Mouse (Mus musculus) limb, embryonic 10.5 days (tissue): ENCODE measurements around the gene Itgb7. TPM values are rescaled to one million over a fixed set of nuclear protein-coding genes. Genes with fewer than 3 reads are reported as not detected.

Experiments used
- DNase-seq: peaks from one replicate; pipeline ENCODE4 v3.0.0-alpha.2; 2017; ENCODE audit warnings: low spot score
- H3K27ac ChIP-seq: fragments of 300-500 bp; sonication (generic); 2 replicates; pipeline ENCODE4 v1.5.1; 2016; ENCODE audit warnings: mild to moderate bottlenecking
- H3K27me3 ChIP-seq: fragments of 300-500 bp; sonication (generic); 2 replicates; pipeline ENCODE4 v1.6.1; 2016; ENCODE audit warnings: low read depth, mild to moderate bottlenecking; ENCODE audit not compliant: poor library complexity, severe bottlenecking
- H3K36me3 ChIP-seq: fragments of 300-500 bp; sonication (generic); 2 replicates; pipeline ENCODE4 v1.6.1; 2016; ENCODE audit warnings: mild to moderate bottlenecking, moderate library complexity
- H3K4me1 ChIP-seq: fragments of 300-500 bp; sonication (generic); 2 replicates; pipeline ENCODE4 v1.6.1; 2016
- H3K4me3 ChIP-seq: fragments of 300-500 bp; sonication (generic); 2 replicates; pipeline ENCODE4 v1.5.1; 2016; ENCODE audit warnings: mild to moderate bottlenecking, moderate library complexity
- H3K9me3 ChIP-seq: fragments of 300-500 bp; sonication (generic); replicated peaks from 2 replicates; pipeline ENCODE4 v1.6.1; 2016; ENCODE audit warnings: mild to moderate bottlenecking
- WGBS: fragments of 180-500 bp; shearing (Covaris S2); methylation state at CpG from one replicate; pipeline ENCODE4 v1.1.7; 2016; 5-methylcytosine and 5-hydroxymethylcytosine counted together
- polyA plus RNA-seq: library from polyadenylated mRNA; unstranded; fragments of >200 nt; fragmentation: Nextera tagmentation; extraction: Ambion mirVana; gene quantifications from 2 replicates; pipeline ENCODE4 v1.2.1, GENCODE M21; 2016

The Itgb7 gene
- polyA plus RNA-seq, 1 experiment from 2014 or later: 1.5 TPM

GRCm38 (mm10) chr15:102210816-102211215 lies 20.9 kb downstream of the Itgb7 start:
- Histone ChIP-seq H3K36me3 (peaks cover 98% of the 10 kb centered on the region), H3K4me1 (peaks cover 1% of the 10 kb centered on the region), H3K27me3 (no peaks in the 10 kb centered on the region), H3K9me3 (no peaks in the 10 kb centered on the region), H3K27ac (no peak overlapping the region), H3K4me3 (no peak overlapping the region)
- 96% methylated on average over 4 of the region's 4 CpGs for WGBS
- no peak for DNase-seq

GRCm38 (mm10) chr15:102209114-102209513 lies 22.6 kb downstream of the Itgb7 start:
- WGBS: 87% methylated on average over 8 of the region's 8 CpGs
- H3K36me3 ChIP-seq: peaks cover 96% of the 10 kb centered on the region

GRCm38 (mm10) chr15:102208092-102208561 lies 23.6 kb downstream of the Itgb7 start:
- H3K9me3 ChIP-seq: no peaks in the 10 kb centered on the region
- no peaks in the 10 kb centered on the region for H3K27me3 ChIP-seq
- H3K4me1 ChIP-seq: peaks cover 19% of the 10 kb centered on the region
- peaks cover 86% of the 10 kb centered on the region for H3K36me3 ChIP-seq
- WGBS: 89% methylated on average over 9 of the region's 9 CpGs
- H3K27ac ChIP-seq: no peak overlapping the region
- no peak overlapping the region for H3K4me3 ChIP-seq
- no peak for DNase-seq

More at GRCm38 (mm10) chr15:102209114-102209513, 22.6 kb downstream of the Itgb7 start:
- H3K9me3 ChIP-seq: no peaks in the 10 kb centered on the region
- DNase-seq: no peak
- H3K27me3 ChIP-seq: no peaks in the 10 kb centered on the region
- no peak overlapping the region for H3K27ac ChIP-seq
- H3K4me1 ChIP-seq: peaks cover 18% of the 10 kb centered on the region
- no peak overlapping the region for H3K4me3 ChIP-seq

- Histone ChIP-seq H3K9me3 (no peaks in the 10 kb centered on the region), H3K27ac (no peak overlapping the region), H3K4me3 (no peak overlapping the region), H3K4me1 (peaks cover 26% of the 10 kb centered on the region), H3K27me3 (no peaks in the 10 kb centered on the region), H3K36me3 (peaks cover 79% of the 10 kb centered on the region)
- DNase-seq: no peak
- 91% methylated on average over 3 of the region's 3 CpGs for WGBS
Observed at GRCm38 (mm10) chr15:102207351-102207750, 24.4 kb downstream of the Itgb7 start.

GRCm38 (mm10) chr15:102205779-102206178 lies 26.0 kb downstream of the Itgb7 start:
- Histone ChIP-seq H3K36me3 (peaks cover 64% of the 10 kb centered on the region), H3K27me3 (no peaks in the 10 kb centered on the region), H3K9me3 (no peaks in the 10 kb centered on the region), H3K4me1 (peaks cover 27% of the 10 kb centered on the region), H3K27ac (peak overlapping the region; percentile 30; the same call in 1 of the 2 replicates), H3K4me3 (peak overlapping the region; percentile 82)
- DNase-seq: no peak
- 88% methylated on average over 8 of the region's 8 CpGs for WGBS

- 77% methylated on average over 19 of the region's 19 CpGs for WGBS
- H3K9me3 ChIP-seq: no peaks in the 10 kb centered on the region
- no peak for DNase-seq
- H3K4me1 ChIP-seq: peaks cover 27% of the 10 kb centered on the region
- peaks cover 62% of the 10 kb centered on the region for H3K36me3 ChIP-seq
- peak within 1 kb of the TSS; percentile 99 for H3K27ac ChIP-seq
- peak within 1 kb of the TSS; percentile 82 for H3K4me3 ChIP-seq
- no peaks in the 10 kb centered on the region for H3K27me3 ChIP-seq
Observed at GRCm38 (mm10) chr15:102204674-102205505, 26.9 kb downstream of the Itgb7 start, which contains the start of gene Csad. Csad (minus strand) TSS chr15:102204724.

- Histone ChIP-seq H3K36me3 (peaks cover 59% of the 10 kb centered on the region), H3K27me3 (no peaks in the 10 kb centered on the region)
Observed at GRCm38 (mm10) chr15:102203835-102204381, 27.8 kb downstream of the Itgb7 start.

GRCm38 (mm10) chr15:102202971-102203834 lies 28.5 kb downstream of the Itgb7 start, which contains the start of gene Zfp740:
Zfp740 (plus strand) TSS chr15:102203249.
- H3K9me3 ChIP-seq: no peaks in the 10 kb centered on the region
- H3K27ac ChIP-seq: peak within 1 kb of the TSS; percentile 99
- peaks cover 27% of the 10 kb centered on the region for H3K4me1 ChIP-seq
- H3K36me3 ChIP-seq: peaks cover 55% of the 10 kb centered on the region
- DNase-seq: peak; percentile 98
- H3K27me3 ChIP-seq: no peaks in the 10 kb centered on the region
- peak within 1 kb of the TSS; percentile 82 for H3K4me3 ChIP-seq
- WGBS: 1% methylated on average over 64 of the region's 68 CpGs

More at GRCm38 (mm10) chr15:102203835-102204381, 27.8 kb downstream of the Itgb7 start:
- Histone ChIP-seq H3K27ac (peak overlapping the region; percentile 99), H3K9me3 (no peaks in the 10 kb centered on the region), H3K4me1 (peaks cover 27% of the 10 kb centered on the region), H3K4me3 (peak overlapping the region; percentile 82)
- WGBS: under 1% methylated on average over 34 of the region's 72 CpGs
- no peak for DNase-seq

GRCm38 (mm10) chr15:102198841-102199240 lies 32.9 kb downstream of the Itgb7 start:
- Histone ChIP-seq H3K36me3 (peaks cover 21% of the 10 kb centered on the region), H3K27ac (no peak overlapping the region), H3K27me3 (no peaks in the 10 kb centered on the region), H3K4me3 (no peak overlapping the region), H3K4me1 (peaks cover 8% of the 10 kb centered on the region), H3K9me3 (no peaks in the 10 kb centered on the region)
- DNase-seq: no peak
- WGBS: 85% methylated on average over 4 of the region's 4 CpGs

- Histone ChIP-seq H3K36me3 (peaks cover 16% of the 10 kb centered on the region), H3K4me1 (peaks cover 5% of the 10 kb centered on the region; the same call in 1 of the 2 replicates), H3K4me3 (no peak overlapping the region), H3K9me3 (no peaks in the 10 kb centered on the region), H3K27ac (no peak overlapping the region), H3K27me3 (no peaks in the 10 kb centered on the region)
- WGBS: 85% methylated on average over 4 of the region's 4 CpGs
- no peak for DNase-seq
Observed at GRCm38 (mm10) chr15:102195373-102195772, 36.4 kb downstream of the Itgb7 start.

- Histone ChIP-seq H3K4me3 (no peak overlapping the region), H3K36me3 (peaks cover 11% of the 10 kb centered on the region), H3K27me3 (no peaks in the 10 kb centered on the region), H3K4me1 (peaks cover 5% of the 10 kb centered on the region; the same call in 1 of the 2 replicates), H3K27ac (no peak overlapping the region), H3K9me3 (no peaks in the 10 kb centered on the region)
- WGBS: 90% methylated on average over 4 of the region's 4 CpGs
- DNase-seq: no peak
Observed at GRCm38 (mm10) chr15:102194439-102194838, 37.3 kb downstream of the Itgb7 start.

- 88% methylated on average over 4 of the region's 4 CpGs for WGBS
- no peak for DNase-seq
- Histone ChIP-seq H3K27ac (no peak overlapping the region), H3K9me3 (no peaks in the 10 kb centered on the region), H3K4me1 (peaks cover 6% of the 10 kb centered on the region; the same call in 1 of the 2 replicates), H3K27me3 (no peaks in the 10 kb centered on the region), H3K36me3 (peaks cover 4% of the 10 kb centered on the region; the same call in 1 of the 2 replicates), H3K4me3 (no peak overlapping the region)
Observed at GRCm38 (mm10) chr15:102193652-102194051, 38.1 kb downstream of the Itgb7 start.
